Mouse (Mus musculus) kidney, adult 2 months (tissue): ENCODE results near the gene Vps54. TPM values are rescaled to one million over a fixed set of nuclear protein-coding genes. Genes with fewer than 3 reads are reported as not detected.

Source experiments
- DNase-seq: peaks from one replicate; pipeline ENCODE4 v3.0.0; 2021
- H3K27ac ChIP-seq: fragments of 200-500 bp; 2 replicates; pipeline ENCODE4 v1.5.1; 2012; ENCODE audit warnings: low read depth, low read length, control low read depth, inconsistent platforms; ENCODE audit not compliant: insufficient read depth
- H3K27me3 ChIP-seq: fragments of 200-500 bp; replicated peaks from 2 replicates; pipeline ENCODE4 v1.6.1; 2012; ENCODE audit warnings: mild to moderate bottlenecking, moderate library complexity, low read length, inconsistent platforms; ENCODE audit not compliant: control insufficient read depth, insufficient read depth
- H3K36me3 ChIP-seq: fragments of 200-500 bp; 2 replicates; pipeline ENCODE4 v1.6.1; 2012; ENCODE audit warnings: mild to moderate bottlenecking, moderate library complexity, low read length, inconsistent platforms; ENCODE audit not compliant: control insufficient read depth, insufficient read depth
- H3K4me1 ChIP-seq: fragments of 200-500 bp; 2 replicates; pipeline ENCODE4 v1.6.1; 2011; ENCODE audit warnings: low read length; ENCODE audit not compliant: control insufficient read depth, insufficient read depth
- H3K4me3 ChIP-seq: fragments of 200-500 bp; 2 replicates; pipeline ENCODE4 v1.5.1; 2011; ENCODE audit warnings: mild to moderate bottlenecking, low read depth, low read length, control low read depth; ENCODE audit not compliant: insufficient read depth
- CTCF ChIP-seq: fragments of 200-500 bp; conservative IDR thresholded peaks from 2 replicates; pipeline ENCODE4 v1.5.1; 2011; ENCODE audit warnings: low read depth, mild to moderate bottlenecking, control low read depth, low read length, moderate library complexity, mixed read lengths; ENCODE audit not compliant: insufficient read depth, insufficient read length
- POLR2A ChIP-seq: fragments of 200-500 bp; IDR thresholded peaks from one replicate; pipeline ENCODE4 v1.6.1; 2011; ENCODE audit warnings: low read depth, low read length, control low read depth
- WGBS: fragments of 180-500 bp; shearing (Covaris S2); methylation state at CpG from one replicate; pipeline ENCODE4 v1.1.7; 2018; 5-methylcytosine and 5-hydroxymethylcytosine counted together
- polyA plus RNA-seq: library from polyadenylated mRNA; depleted of rRNA; stranded (reverse); fragments of >200 nt; gene quantifications from 2 replicates; pipeline ENCODE4 v1.2.3, GENCODE M21; 2012; rRNA removed

Gene Vps54
- polyA plus RNA-seq, 1 experiment = 13.3 TPM

DNA sequence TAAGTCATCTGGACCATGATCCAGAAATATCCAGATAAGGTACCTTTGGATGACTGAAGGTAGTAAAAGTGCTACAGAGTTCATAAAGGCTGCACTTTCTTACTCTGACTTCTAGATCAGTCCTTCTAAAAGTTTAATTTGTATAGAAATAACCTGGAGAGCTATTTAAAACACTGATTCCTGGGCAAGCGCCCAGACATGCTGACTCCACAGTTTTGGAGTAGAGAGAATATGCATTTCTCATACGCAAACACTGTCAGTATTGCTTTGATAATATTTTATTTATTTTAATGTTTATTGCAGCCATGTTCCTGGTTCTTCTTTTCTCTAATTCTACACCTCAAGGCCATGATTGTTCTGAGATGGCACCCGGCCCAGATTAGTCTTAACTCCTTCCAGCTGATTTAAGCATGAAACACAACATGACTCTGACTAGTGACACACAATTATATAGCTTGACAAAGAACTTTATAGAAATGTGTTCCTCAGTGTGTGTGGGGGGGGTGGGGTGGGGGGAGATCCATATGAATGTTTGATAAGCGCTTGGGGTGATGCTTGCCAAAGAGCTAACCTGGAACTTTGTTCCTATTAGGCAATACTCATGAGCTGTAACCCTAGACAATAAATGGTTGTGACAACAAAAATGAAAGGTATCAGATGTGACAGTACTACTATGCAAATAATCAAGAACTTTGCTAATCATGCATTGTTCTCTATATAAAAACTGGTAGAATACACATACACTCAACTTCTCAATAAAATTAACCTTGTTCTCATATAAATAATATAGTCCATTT lies 124.3 kb downstream of the Vps54 start:
- DNase-seq = no peak
- 91% methylated on average over 4 of the region's 4 CpGs for WGBS

DNA sequence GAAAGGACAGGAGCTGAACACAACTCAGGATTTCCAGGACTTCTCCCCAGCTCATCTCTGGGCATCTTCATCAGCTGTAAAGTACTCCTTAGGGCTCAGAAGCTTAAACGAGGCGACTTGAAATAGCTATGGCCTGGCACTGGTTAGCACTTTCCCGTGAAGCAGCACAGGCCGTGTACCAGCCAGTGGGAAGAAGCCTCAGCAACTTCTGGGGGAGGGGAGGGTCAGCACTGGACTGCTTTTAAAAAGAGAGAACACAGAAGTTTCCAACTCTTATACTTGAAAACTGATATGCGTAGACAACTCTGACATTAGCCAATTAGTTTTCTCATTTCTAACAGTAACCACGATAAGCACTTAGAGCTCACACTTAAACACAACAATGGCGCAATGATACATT lies 129.4 kb downstream of the Vps54 start:
- H3K27me3 ChIP-seq = no peaks in the 10 kb centered on the region
- H3K36me3 ChIP-seq = no peaks in the 10 kb centered on the region
- H3K4me1 ChIP-seq = peaks cover 7% of the 10 kb centered on the region; the same call in 1 of the 2 replicates
- no peak overlapping the region for H3K27ac ChIP-seq
- H3K4me3 ChIP-seq = 0 out of 2 replicates have a peak overlapping the region, but pooled peaks have one; percentile 8
- TF ChIP-seq CTCF (no peak), POLR2A (no peak)
- 44% methylated on average over 7 of the region's 7 CpGs for WGBS
- peak; percentile 38 for DNase-seq

More for the DNA sequence above, 124.3 kb downstream of the Vps54 start:
- TF ChIP-seq CTCF (no peak), POLR2A (no peak)
- Histone ChIP-seq H3K36me3 (no peaks in the 10 kb centered on the region), H3K27me3 (no peaks in the 10 kb centered on the region), H3K4me3 (no peak overlapping the region), H3K4me1 (peaks cover 7% of the 10 kb centered on the region), H3K27ac (no peak overlapping the region)

DNA sequence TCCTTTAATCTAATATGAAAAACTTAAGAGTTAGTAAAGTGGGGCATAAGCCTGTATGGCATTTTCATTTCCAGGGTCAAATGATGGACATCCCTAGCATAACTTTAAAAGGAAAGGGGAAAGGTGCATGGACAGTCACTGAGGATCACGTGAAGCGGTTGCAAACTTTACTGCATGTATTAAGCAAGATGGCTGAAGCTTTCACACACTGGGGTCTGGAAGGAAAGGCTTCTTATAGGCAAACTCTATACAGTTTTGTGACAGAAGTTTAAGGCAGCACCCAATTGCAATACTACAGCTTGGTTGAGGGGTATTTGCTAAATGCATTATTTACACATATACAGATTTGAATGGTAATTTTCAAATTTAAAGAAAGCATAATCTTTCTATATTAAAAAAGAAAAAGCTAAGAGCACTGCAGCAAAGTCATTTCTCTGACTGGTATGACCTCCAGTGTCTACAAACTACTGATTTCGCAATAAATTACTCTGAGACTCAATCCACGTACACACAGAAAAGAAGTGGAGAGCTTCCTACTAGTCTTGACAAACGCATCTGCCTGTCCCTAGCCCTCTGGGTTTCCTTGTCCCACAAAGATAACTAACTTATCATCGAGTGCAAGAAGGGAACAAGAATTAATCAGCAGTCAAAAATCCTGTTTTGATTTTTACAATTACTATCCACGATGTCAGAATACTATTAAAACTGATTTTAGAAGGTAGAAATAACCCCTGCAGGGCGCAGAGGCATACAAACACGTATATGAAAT lies 130.4 kb downstream of the Vps54 start:
- peak; percentile 36 for DNase-seq
- TF ChIP-seq CTCF (no peak), POLR2A (no peak)
- peak overlapping the region; percentile 82 for H3K4me3 ChIP-seq
- no peaks in the 10 kb centered on the region for H3K27me3 ChIP-seq
- H3K4me1 ChIP-seq = peaks cover 7% of the 10 kb centered on the region; the same call in 1 of the 2 replicates
- no peaks in the 10 kb centered on the region for H3K36me3 ChIP-seq
- 17% methylated on average over 9 of the region's 9 CpGs for WGBS
- H3K27ac ChIP-seq = no peak overlapping the region

DNA sequence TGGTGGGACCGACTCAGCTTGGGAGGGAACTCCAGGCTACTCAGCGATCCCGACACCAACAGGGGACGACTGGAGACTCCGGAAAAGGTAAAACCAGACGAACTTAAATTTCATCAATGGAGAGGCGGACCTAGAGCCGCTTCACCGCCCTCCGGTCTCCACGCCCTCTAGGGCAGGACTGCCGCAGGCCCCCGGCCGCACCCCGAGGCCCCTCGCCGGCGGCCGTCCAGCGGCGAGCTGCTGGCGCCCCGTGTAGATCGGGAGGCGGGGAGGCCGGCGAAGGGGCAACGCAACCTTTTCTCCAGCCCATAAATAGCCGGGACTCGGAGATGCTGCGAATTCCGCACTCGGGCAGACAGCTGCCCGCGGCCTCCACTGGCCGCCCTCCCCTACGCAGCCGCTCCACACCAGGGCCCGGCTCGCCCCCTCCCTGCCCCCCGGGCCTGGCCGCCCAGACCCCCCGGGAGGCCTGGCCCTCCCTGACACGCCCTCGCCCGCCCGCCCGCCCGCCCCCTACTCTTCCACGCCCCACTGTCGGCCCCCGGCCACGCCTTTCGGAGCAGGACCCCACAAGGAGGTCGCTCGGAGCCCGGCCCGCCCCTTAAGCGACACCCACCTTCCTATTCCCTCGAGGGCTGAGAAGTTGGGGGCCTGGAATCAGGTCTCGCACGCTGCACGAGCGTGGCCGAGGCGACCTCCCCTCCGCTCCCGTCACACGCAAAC lies 131.5 kb downstream of the Vps54 start:
- H3K27ac ChIP-seq = peak overlapping the region; percentile 90
- H3K36me3 ChIP-seq = no peaks in the 10 kb centered on the region
- peak; percentile 88 for DNase-seq
- H3K4me1 ChIP-seq = peaks cover 7% of the 10 kb centered on the region; the same call in 1 of the 2 replicates
- TF ChIP-seq CTCF (no peak), POLR2A (peak; percentile 63)
- no peaks in the 10 kb centered on the region for H3K27me3 ChIP-seq
- under 1% methylated on average over 60 of the region's 69 CpGs for WGBS
- peak overlapping the region; percentile 82 for H3K4me3 ChIP-seq

Other genes starting within 250 kb of the Vps54 start
- 8.5 and 8.8 TPM in 2 replicates for gene Peli1, start 148.0 kb upstream of the Vps54 start, polyA plus RNA-seq
- gene Ugp2, start 131.9 kb downstream of the Vps54 start, polyA plus RNA-seq = 14.2 and 21.7 TPM in 2 replicates